Mouse (Mus musculus): ENCODE measurements around the gene Patl1. TPM values are rescaled to one million over a fixed set of nuclear protein-coding genes. Genes with fewer than 3 reads are reported as not detected.
"Not testable (repeated sequence)": the region's sequence is repeated elsewhere in the genome, so short reads cannot be mapped to it uniquely, and the experiment has no call there.

Patl1 gene
- total RNA-seq, 2 experiments from 2014 or later = 19.2 to 23.8 TPM

- intact Hi-C loops (cut with DNase I) = loop anchor here (5.0 kb wide), 1 partner anchor 42 kb away; no protein-coding TSS in a partner anchor
- peak; percentile 97 to 99 for DNase-seq
Observed at GRCm38 (mm10) chr19:11965023-11965942, 53.1 kb downstream of the Patl1 start, which contains the start of gene Osbp. Gene Osbp, plus strand, starts transcription at chr19:11965941.

GRCm38 (mm10) chr19:11966201-11966636 is 54.0 kb downstream of the Patl1 start:
- DNase-seq = peak; percentile 12 to 24
- intact Hi-C loops (cut with DNase I) = loop anchor here (5.0 kb wide), 1 partner anchor 41 kb away; no protein-coding TSS in a partner anchor

GRCm38 (mm10) chr19:11969155-11970050 is 57.2 kb downstream of the Patl1 start:
- intact Hi-C loops (cut with DNase I) = loop anchor here (5.0 kb wide), 1 partner anchor 38 kb away; no protein-coding TSS in a partner anchor
- no peak for DNase-seq

- no peak for DNase-seq
- intact Hi-C loops (cut with DNase I) = no loop called here
Observed at GRCm38 (mm10) chr19:11973511-11974222, 61.5 kb downstream of the Patl1 start.

GRCm38 (mm10) chr19:11974223-11974540 is 62.0 kb downstream of the Patl1 start:
- no peak for DNase-seq
- intact Hi-C loops (cut with DNase I) = no loop called here

- no peak for DNase-seq
- intact Hi-C loops (cut with DNase I) = no loop called here
Observed at GRCm38 (mm10) chr19:11975683-11976082, 63.5 kb downstream of the Patl1 start.

GRCm38 (mm10) chr19:11977363-11977762 is 65.2 kb downstream of the Patl1 start:
- DNase-seq = no peak
- intact Hi-C loops (cut with DNase I) = no loop called here

- DNase-seq = no peak
- intact Hi-C loops (cut with DNase I) = no loop called here
Observed at GRCm38 (mm10) chr19:11980471-11980870, 68.3 kb downstream of the Patl1 start.

- DNase-seq; intact Hi-C loops (cut with DNase I): not testable (repeated sequence)
Observed at GRCm38 (mm10) chr19:11984614-11985013, 72.4 kb downstream of the Patl1 start.

GRCm38 (mm10) chr19:11987841-11988240 is 75.6 kb downstream of the Patl1 start:
- DNase-seq = no peak
- intact Hi-C loops (cut with DNase I) = no loop called here

GRCm38 (mm10) chr19:11989334-11989733 is 77.1 kb downstream of the Patl1 start:
- intact Hi-C loops (cut with DNase I) = no loop called here
- DNase-seq = no peak

- no peak for DNase-seq
- intact Hi-C loops (cut with DNase I) = no loop called here
Observed at GRCm38 (mm10) chr19:11992034-11992433, 79.8 kb downstream of the Patl1 start.

GRCm38 (mm10) chr19:11992441-11993029 is 80.3 kb downstream of the Patl1 start:
- DNase-seq = no peak
- intact Hi-C loops (cut with DNase I) = no loop called here

Small RNA genes within 50 kb of the gene (microRNA-seq; reads per million reads assigned to microRNA genes)
- 1.4 to 1.5 reads per million in 2 experiments for gene Mir6994

Other genes starting within 250 kb of the Patl1 start
- gene Oosp1, start 221.2 kb upstream of the Patl1 start, total RNA-seq (2021) = not detected
- not detected for gene Oosp3, start 215.3 kb upstream of the Patl1 start, total RNA-seq (2021)
- not detected for gene Gif, start 164.8 kb upstream of the Patl1 start, total RNA-seq (2021)
- 10 to 100 TPM; 53.3 to 55.3 TPM for gene Mrpl16, start 142.0 kb upstream of the Patl1 start, total RNA-seq (2021)
- 1 to 10 TPM; 1.4 to 2.7 TPM for gene Stx3, start 93.0 kb upstream of the Patl1 start, total RNA-seq (2021)
- gene Olfr1417, start 73.2 kb upstream of the Patl1 start, total RNA-seq (2021) = not detected
- not detected for gene Olfr1418, start 51.3 kb upstream of the Patl1 start, total RNA-seq (2021)
- not detected for gene Olfr1419, start 37.3 kb upstream of the Patl1 start, total RNA-seq (2021)
- not detected for gene Olfr1420, start 25.8 kb upstream of the Patl1 start, total RNA-seq (2021)
- 10 to 100 TPM; 57.0 to 60.8 TPM for gene Osbp, start 53.5 kb downstream of the Patl1 start, total RNA-seq (2021)
- not detected for gene Olfr1423, start 128.9 kb downstream of the Patl1 start, total RNA-seq (2021)
- gene Olfr1424, start 150.3 kb downstream of the Patl1 start, total RNA-seq (2021) = not detected
- not detected for gene Olfr1425, start 165.3 kb downstream of the Patl1 start, total RNA-seq (2021)
- not detected for gene Olfr1426, start 179.6 kb downstream of the Patl1 start, total RNA-seq (2021)
- not detected for gene Olfr1427, start 190.9 kb downstream of the Patl1 start, total RNA-seq (2021)
- gene Olfr1428, start 203.5 kb downstream of the Patl1 start, total RNA-seq (2021) = not detected
- not detected for gene Olfr76, start 210.8 kb downstream of the Patl1 start, total RNA-seq (2021)

Data from gastrocnemius, postnatal 36 days (tissue).